Mouse (Mus musculus): ENCODE data around the gene Ago3.
A peak's percentile ranks its signal among the peaks of the same experiment; 100 is the strongest.

The Ago3 gene

DNA sequence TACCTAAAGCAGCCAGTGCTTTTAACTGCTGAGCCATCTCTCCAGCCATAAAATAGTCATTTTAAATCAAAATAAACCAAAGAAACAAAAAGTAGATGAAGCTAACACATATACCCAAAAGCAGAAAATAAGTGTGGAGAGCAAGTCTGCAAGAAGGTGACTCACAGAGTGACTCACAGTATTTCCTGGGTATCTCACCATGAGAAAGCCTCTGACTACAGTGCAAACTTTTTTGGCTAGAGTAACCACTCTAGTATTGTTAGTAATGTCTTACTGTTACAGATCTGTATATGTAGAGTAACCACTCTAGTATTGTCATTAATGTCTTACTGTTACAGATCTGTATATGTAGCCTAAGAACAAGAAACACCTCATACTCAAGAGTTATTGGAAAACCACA is 13.6 kb downstream of the Ago3 start:
- no peak for DNase-seq (ENCODE audit: low spot score)

DNA sequence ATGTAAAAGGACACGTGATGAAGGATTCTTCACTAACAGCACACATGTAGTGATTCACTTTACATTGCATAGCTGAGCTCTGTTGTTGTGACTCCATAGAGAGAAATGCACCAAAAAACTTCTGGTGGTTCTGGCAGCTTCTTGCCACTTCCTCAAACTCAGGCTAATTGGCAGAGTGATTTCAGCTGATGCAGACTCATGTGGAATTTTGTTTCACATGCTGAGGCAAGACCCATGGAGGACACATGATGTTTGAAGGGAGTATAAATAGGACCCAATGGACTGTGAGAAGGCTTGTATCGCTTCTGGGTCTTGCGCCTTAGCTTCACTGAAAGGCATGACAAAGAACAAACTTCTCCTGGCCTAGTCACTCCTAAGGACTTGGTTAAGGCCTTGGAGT is 16.8 kb downstream of the Ago3 start:
- no peak for DNase-seq (ENCODE audit: low spot score)

DNA sequence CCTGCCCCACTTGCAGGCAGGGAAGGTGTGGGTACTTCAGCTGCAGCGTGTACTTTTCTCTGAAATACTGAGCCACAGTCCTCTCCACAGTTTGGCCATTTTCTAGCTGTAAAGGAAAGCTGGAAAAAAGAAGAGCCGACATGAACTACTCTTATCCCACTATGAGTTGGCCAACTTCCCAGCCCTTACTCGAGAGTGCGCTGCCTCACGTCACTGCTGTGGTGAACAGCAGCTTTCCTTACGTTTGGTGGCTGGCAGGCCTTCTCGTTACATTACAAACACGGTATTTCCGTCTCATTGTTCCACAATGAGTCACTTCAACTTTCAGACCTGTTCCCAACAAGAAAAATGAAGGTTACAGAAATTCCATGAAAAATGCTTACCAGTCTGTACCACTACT is 57.9 kb downstream of the Ago3 start:
- DNase-seq (ENCODE audit: low spot score), result no peak

DNA sequence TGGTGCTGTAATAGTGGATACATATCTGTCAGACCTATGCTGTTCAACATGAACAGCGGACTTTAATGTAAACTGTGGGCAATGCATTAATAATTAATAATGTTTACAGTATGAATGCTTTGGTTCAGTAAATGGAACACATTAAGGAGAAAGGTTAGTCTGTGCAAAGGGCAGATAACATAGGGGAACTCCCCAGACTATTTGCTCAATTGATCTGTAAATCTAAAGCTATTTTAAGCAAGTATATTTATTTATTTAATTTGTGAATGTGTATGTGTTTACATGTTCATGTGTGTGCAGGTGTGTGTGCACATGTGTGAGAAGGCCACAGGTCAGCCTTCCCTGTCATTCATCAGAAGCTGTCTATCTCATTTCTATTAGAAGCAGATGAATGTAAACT is 69.3 kb downstream of the Ago3 start:
- DNase-seq (ENCODE audit: low spot score), result no peak

DNA sequence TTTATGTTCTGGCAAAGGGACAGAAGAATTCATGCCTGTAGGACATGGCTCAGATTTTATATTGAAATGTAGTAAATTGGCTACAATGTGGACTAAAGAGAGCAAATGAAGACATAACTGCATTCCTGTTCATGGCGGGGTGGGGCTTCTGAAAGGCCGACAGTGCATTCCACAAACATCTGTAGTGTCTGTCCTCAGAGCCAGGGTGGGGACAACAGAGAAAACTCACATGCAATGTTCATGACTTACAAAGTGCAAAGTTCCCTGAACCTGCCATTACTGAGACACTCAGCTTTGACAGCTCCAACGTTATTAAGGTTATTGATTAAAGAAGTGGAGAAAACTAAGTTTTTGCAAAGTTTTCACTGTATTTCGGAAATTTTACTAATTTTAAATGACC is 85.9 kb downstream of the Ago3 start:
- no peak for DNase-seq (ENCODE audit: low spot score)

DNA sequence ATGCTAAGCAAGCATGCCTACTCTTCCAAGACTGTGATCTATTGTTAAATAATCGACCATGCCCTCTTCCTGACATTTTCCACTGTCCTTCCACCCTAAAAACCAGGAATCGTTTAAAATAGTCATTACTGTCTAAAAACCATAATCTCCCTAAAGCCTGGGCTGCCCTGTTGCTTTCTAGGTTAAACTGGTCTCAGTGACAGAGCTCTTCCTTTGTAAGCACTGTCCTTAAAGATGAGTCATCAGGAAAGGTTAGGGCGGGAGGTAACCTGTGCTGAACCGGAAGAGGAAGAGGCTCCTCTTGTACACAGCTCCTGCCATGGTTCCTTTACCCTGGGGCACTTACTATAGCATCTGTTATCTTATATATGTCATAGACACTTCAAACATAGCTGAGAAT is 89.9 kb downstream of the Ago3 start:
- DNase-seq (ENCODE audit: low spot score), result no peak

DNA sequence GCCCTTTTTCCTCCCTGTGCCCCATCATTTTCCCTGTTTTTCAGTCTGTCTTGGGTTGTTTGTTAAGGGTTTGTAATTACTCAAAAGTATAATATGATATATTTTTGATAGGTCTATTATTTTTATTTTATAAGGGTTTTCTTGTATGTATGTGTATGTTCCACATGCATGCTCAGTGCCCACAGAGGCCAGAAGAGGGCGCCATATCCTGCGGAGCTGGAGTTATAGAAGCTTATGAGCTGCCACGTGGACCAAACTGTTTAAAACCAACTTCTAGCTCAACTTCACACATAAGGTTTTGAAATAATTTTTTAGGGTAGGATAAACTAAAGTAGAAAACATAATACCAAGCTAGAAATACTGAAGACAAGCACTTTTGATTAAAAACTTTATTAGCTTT is 97.0 kb downstream of the Ago3 start:
- DNase-seq (ENCODE audit: low spot score), result no peak

DNA sequence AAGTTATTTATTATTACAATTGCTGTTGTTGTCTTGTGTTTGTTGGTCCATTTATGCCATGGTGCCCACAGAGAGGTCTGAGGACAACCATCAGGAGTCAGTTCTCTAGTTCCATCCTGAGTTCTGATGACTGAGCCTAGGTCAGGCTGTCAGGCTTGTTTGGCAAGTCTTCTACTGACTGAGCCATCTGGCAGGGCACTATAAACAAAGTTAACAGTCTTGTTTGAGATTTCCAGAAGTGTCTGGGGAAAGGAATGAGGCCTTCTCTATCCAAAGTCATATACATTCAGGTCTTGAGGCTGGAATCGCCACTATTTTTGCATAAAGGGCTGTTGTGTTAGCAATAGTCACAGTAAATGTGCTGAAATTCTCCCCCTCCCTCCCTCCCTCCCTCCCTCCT is 97.6 kb downstream of the Ago3 start:
- no peak for DNase-seq (ENCODE audit: low spot score)

DNA sequence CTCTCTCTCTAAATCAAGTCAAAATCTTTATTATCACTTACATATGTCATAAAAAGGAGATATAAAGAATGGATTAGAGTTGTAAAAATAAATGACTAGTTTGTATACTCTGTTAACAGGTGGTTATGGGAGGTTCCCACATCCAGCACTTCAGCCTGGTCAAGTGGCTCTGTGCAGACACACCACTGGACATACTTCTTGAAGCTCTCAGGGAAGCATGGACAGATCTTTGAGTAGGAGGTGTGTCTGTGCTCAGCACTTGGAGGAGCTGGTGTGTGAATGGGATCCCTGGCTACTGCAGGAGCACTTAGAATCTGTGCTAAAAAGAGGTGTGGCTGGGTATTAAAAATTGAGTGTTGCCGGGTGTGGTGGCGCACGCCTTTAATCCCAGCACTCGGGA is 99.1 kb downstream of the Ago3 start:
- no peak for DNase-seq (ENCODE audit: low spot score)

DNA sequence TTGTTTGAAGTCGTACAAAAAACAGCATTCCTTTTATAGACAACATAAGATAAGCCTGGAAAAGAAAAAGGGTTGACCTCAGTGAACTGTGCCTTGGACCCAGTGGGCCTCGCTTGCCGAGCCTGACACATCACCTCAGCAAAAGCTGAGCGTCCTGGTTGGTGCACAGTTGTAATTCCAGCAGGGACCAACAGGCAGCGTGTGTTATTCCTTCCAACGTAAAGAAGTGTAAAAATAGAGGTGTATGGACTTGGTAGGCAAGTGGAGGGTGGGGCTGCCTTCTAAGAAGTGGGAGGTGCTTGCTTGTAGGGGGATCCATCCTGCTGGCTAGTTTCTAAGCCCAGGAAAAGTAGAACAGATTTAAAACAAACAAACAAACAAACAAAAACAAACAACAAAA is 103.3 kb downstream of the Ago3 start:
- no peak for DNase-seq (ENCODE audit: low spot score)

DNA sequence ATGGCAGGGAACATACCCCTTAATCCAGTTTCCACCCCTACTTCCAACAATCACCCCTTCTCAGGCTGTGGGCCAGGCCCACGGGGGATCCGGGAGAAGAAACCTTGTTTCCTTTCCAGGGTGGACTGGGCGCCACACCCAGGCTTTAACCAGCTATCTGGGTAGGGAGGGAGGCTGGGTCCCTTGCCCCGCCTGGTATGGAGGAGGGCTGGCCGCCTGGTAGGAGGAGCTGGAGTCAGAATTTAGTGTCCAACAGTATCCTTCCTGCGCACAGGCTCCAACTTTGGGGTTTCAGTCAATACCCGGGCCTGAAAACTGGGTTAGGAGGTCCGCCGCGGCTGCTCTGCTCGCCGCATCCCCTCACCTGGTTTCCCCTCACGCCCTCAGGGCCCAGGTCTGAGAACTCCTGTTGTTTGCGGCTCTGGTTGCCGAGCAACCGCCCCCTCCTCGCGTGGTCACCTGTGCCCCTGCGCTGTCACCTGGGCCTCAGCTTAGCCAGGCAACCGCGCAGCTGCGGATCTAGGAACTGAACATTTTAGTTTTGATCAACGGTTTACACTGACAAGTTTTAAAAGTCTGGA is 104.0 kb downstream of the Ago3 start, which contains the start of gene Tekt2:
Tekt2 (minus strand) TSS at position 408 of the 581 bp plus-strand sequence.
- no peak for DNase-seq (ENCODE audit: low spot score)

DNA sequence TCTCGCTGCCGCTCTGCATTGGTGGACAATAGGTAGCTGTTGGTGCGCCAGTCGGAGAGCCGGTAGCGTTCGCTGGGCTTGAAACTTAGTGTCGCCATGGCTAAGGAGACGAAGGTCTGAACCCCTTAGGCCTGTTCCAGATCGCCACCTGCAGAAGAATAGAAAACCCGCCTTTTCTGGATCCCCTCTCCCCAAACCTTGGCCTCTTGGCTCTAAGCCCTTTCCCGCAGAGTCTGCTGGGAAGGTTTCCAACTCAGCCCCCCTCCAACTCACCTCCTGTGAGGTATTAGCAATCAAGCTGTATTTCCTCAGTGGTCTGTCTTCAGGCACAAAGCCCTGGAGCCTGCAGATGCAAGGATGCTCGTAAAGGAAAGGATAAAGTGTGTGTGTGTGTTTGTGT is 104.5 kb downstream of the Ago3 start:
- no peak for DNase-seq (ENCODE audit: low spot score)

DNA sequence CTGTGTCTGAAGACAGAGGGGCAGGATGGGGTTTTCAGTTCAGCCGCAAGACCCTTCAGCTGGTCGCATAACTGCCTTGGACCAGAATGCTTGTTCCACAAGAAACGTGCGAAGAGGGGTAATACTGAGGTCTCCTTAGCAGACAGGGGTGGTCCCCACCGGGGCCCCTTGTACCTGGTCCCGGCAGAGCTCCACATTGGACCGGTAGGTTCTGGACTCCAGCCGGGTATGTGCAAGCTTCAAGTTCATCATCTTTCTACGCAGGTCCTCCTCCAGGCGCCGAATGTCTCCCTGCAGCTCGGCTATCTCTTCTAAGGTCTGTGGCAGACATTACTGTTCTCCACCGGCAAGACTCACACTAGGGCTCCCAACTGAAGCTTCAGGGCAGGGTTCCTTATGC is 106.7 kb downstream of the Ago3 start:
- no peak for DNase-seq (ENCODE audit: low spot score)

DNA sequence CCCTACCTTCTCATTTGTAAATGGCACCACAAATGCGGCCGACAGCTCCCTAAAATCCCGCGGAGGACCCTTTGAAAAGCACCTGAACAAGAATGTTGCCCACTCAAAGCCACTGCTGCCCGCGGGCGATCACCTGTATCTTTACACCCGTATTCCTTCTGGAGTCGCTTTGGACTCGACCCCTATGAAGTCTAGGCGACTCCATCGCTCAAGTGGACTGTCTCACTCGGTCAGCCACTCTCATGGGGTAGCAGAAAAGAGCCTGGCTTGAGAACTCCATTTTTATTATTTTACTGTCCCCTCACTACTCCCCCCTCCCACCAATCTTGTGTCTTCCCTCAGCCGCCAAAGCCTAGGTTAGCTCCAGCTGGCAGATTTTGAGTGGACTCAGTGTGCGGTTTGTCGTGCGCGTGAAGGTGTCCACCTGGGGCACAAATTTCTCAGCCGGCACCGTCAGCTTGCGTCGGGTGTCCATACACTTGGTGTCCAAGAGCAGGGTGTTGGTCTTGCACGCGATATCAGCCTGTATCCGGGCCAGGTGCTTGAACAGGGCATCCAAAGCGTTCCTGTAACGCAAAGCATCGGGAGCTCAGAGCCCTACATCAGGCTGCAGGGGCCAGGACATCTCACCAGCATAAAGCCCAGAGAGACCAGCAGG is 107.4 kb downstream of the Ago3 start:
- DNase-seq (ENCODE audit: low spot score), result no peak

DNA sequence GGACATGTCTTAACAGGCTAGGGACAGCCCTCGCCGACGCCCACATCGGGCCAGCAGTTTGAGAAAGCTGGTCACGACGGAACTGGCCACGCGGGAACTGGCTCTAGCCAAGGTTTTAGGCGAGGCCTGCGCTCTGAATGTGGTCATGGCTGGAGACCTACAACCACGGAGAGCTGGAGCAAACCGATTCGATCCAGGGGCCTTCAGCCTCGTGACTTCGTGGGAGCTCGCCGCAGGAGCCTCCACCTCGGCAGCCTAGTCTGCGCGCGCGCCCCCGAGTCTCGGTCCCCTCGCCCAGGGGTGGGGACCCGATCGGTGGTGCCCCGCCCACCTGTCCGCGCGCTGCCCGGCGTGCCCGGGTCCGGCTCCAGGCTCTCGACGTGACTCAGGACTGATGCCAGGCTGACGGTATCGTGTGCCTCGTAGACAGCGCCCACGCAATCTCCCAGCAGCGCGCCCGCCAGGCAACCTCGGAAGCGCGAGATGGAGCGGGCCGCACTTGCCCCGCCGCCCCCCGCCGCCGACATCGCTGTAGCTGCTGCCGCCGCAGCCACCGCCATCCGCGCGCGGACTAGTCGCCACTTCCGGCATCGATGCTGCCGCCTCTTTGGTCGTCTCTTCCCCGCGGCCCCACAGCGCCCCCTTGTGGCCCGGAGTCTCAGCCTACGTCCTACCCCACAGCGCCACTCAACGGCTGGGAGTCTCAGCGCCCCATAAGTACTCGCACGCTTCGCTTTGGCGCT is 108.1 kb downstream of the Ago3 start, which contains the start of gene Adprhl2:
Adprhl2 (minus strand) TSS at position 593 of the 743 bp plus-strand sequence.
- peak; percentile 97 for DNase-seq (ENCODE audit: low spot score)

DNA sequence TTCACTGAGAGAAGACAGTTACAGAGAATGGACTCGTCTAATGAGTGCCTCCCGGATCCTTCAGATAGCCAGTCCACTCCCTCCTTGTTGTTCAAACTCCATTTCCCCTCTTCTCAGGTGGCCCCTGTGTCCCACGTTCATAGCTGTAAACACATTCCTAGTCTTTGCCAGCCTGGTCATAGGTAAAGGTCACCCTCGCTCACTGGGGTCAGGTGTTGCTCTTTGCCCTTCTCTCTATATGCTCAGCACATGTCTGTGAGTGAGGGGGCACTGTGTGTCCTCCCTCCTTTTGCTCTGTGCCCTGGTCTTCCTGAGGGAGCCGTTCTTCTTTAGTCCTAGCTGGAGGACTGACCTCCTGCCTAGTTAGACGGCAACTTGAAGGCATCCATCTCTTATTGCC is 109.5 kb downstream of the Ago3 start:
- DNase-seq (ENCODE audit: low spot score), result no peak

DNA sequence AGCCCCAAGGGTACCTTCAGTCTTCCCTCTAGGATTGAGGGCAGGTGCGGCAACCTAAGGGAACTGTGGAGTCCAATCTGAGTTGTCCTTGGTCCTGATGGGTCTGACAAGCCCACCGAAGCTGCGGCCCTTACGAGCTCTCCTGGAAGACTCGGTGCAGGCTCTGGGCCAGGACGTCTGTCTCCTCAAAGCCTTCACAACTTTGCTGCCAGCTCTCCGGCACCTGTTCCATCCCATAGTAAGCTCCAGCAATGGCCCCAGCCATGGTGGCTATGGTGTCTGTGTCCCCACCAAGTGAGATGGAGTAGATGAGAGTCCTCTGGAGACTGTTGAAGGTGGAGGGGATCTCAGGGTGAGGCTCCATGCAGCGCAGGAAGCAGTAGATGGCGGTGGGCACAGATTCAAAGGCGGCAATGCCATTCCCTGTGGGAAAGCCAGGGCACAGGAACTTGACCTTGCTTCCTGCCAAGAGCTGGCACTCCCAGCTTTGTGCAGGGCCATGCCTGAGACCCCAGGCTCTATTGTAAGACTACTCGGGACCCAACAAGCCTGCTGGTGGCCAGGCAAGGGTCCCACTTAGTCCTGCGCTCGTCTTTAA is 112.8 kb downstream of the Ago3 start:
- no peak for DNase-seq (ENCODE audit: low spot score)

DNA sequence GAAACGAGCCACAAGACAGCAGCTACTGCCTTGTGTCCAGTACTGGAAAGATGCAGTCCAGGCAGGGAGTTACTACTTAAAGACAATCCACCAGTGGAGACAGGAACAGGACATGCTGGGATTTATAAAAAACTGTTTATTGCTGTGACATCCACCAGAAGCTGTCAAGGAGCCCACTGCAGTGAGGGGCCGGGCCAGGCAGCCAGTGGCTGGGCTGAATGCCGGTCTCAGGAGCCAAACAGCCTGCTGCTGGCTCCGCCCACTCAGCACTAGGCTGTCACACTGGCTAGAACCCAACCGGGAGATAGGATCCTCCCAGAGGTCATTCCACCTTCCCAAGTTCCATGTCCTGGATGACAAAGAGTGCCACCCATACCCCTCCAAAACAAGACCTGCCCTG is 113.4 kb downstream of the Ago3 start:
- DNase-seq (ENCODE audit: low spot score), result no peak

DNA sequence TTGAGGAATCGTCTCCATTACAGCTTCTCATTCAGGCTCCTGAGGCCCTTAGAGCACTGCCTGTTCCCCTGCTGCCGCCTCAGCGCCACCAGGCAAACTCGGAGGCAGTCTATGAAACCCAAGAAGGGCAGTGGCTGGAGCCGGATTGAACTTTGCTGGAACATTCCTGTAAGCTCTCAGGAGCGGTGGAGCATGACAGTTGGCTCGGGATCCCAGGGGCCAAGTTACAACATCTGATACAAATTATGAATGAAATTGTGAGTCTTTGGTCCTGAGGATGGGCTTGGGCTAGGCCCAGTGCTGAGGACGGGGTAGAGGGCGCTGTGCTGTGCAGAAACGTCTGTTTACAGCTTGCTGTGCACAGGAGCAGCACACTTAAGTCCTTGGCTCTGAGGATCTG is 115.0 kb downstream of the Ago3 start:
- no peak for DNase-seq (ENCODE audit: low spot score)

DNA sequence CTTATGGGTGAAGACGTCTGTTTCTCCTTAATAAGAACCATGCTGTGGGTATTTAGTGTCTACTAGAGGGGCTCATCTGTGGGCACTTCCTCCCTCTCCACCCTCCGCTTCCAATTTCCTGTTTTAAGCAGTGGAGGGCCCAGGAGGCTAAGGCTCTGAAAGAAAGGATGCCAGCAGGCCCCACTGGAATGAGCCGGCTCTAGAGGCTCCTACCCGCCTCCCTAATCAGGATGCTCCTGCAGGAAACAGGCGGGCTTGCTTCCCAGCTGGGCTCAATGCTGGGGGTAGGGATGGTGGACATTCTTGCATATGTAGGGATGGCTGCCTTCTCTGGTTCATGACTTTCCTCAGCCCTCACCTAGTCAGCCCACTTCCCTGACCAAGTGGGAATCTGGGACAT is 116.2 kb downstream of the Ago3 start:
- DNase-seq (ENCODE audit: low spot score), result no peak

DNA sequence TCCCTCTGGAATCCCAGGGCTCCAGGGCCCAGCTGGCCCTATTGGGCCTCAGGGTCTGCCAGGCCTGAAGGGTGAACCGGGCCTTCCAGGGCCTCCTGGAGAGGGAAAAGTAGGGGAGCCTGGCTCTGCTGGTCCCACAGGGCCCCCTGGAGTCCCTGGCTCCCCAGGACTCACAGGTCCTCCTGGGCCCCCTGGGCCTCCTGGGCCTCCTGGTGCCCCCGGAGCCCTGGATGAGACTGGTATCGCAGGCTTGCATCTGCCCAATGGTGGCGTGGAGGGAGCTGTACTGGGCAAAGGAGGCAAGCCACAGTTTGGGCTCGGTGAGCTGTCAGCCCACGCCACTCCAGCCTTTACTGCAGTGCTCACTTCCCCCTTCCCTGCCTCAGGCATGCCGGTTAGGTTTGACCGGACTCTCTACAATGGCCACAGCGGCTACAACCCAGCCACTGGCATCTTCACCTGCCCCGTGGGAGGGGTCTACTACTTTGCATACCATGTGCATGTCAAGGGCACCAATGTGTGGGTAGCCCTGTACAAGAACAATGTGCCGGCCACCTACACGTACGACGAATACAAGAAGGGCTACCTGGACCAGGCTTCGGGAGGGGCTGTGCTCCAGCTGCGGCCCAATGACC is 117.7 kb downstream of the Ago3 start:
- no peak for DNase-seq (ENCODE audit: low spot score)

DNA sequence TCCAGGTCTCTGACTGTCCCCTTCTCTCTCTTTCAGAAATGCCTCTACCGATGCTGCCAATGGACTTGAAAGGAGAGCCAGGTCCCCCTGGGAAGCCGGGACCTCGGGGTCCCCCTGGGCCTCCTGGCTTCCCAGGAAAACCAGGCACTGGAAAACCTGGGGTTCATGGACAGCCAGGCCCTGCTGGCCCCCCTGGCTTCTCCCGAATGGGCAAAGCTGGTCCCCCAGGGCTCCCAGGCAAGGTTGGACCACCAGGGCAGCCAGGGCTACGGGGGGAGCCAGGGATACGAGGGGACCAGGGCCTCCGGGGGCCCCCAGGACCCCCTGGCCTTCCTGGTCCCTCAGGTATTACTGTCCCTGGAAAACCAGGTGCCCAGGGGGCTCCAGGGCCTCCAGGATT is 119.0 kb downstream of the Ago3 start:
- DNase-seq (ENCODE audit: low spot score), result no peak

DNA sequence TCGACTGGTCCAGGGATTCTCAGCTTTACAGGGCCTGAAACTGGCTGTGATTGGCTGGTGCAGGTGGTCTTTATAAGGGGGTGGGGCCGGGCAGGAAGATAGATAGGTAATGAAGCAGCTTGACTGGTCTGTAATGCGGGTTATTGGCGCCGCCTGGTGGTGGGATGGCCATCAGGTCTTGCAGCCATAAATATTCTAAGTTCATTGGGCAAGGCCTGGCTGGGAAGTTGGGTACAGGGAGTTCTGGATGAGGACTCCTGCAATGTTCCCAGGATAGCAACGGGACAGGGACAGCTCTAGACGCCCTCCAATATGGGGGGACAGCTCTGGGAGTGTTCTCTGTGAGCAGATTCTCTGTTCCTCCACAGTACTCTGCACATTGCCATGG is 119.4 kb downstream of the Ago3 start:
- DNase-seq (ENCODE audit: low spot score), result peak; percentile 58
